Mouse (Mus musculus) intestine, embryonic 14.5 days (tissue): ENCODE measurements around the gene Rec114. TPM values are rescaled to one million over a fixed set of nuclear protein-coding genes. Genes with fewer than 3 reads are reported as not detected.

Experiments
- ATAC-seq: fragments of 200-750 bp; cut with Nextera tagmentation; replicated peaks from 2 replicates; pipeline ENCODE4 v1.8.0; 2017; ENCODE audit warnings: low read depth, moderate number of reproducible peaks, moderate TSS enrichment, moderate library complexity; ENCODE audit not compliant: low FRiP score, low TSS enrichment
- DNase-seq: peaks from one replicate; pipeline ENCODE4 v3.0.0-alpha.2; 2018; ENCODE audit warnings: low spot score
- H3K27ac ChIP-seq: fragments of 300-500 bp; sonication (generic); 2 replicates; pipeline ENCODE4 v1.5.1; 2014; ENCODE audit warnings: low read depth, mild to moderate bottlenecking, control low read depth
- H3K27me3 ChIP-seq: fragments of 300-500 bp; sonication (generic); replicated peaks from 2 replicates; pipeline ENCODE4 v1.6.1; 2014; ENCODE audit warnings: low read length, control low read depth; ENCODE audit not compliant: control insufficient read depth, insufficient read depth
- H3K36me3 ChIP-seq: fragments of 300-500 bp; sonication (generic); 2 replicates; pipeline ENCODE4 v1.6.1; 2014; ENCODE audit warnings: low read length, control low read depth; ENCODE audit not compliant: control insufficient read depth, insufficient read depth
- H3K4me1 ChIP-seq: fragments of 300-500 bp; sonication (generic); replicated peaks from 2 replicates; pipeline ENCODE4 v1.6.1; 2014; ENCODE audit warnings: low read length, control low read depth, mixed read lengths; ENCODE audit not compliant: control insufficient read depth, insufficient read depth
- H3K4me2 ChIP-seq: fragments of 300-500 bp; sonication (generic); 2 replicates; pipeline ENCODE4 v1.6.1; 2014; ENCODE audit warnings: low read length
- H3K4me3 ChIP-seq: fragments of 300-500 bp; sonication (generic); 2 replicates; pipeline ENCODE4 v1.5.1; 2014; ENCODE audit warnings: low read depth, low read length, control low read depth, mixed read lengths
- H3K9ac ChIP-seq: fragments of 300-500 bp; sonication (generic); 2 replicates; pipeline ENCODE4 v1.6.1; 2014; ENCODE audit warnings: mild to moderate bottlenecking, low read length
- H3K9me3 ChIP-seq: fragments of 300-500 bp; sonication (generic); 2 replicates; pipeline ENCODE4 v1.6.1; 2016; ENCODE audit warnings: low read length, control low read depth; ENCODE audit not compliant: control insufficient read depth
- WGBS: fragments of 180-500 bp; shearing (Covaris S2); extraction: QIAGEN DNeasy Blood & Tissue Kit; methylation state at CpG from one replicate; pipeline ENCODE4 v1.1.7; 2014; 5-methylcytosine and 5-hydroxymethylcytosine counted together
- polyA plus RNA-seq: library from polyadenylated mRNA; unstranded; fragments of >200 nt; fragmentation: Nextera tagmentation; extraction: Ambion mirVana; gene quantifications from 2 replicates; pipeline ENCODE4 v1.2.1, GENCODE M21; 2014

The Rec114 gene
- polyA plus RNA-seq, 1 experiment from 2014 or later, result 3.2 TPM

- H3K27me3 ChIP-seq, result no peaks in the 10 kb centered on the region
- no peak overlapping the region for H3K27ac ChIP-seq
- WGBS, result 47% methylated on average over 2 of the region's 2 CpGs
- no peaks in the 10 kb centered on the region for H3K4me1 ChIP-seq
- H3K4me2 ChIP-seq, result no peak overlapping the region
- ATAC-seq, result no peak
- no peak for DNase-seq
- H3K9me3 ChIP-seq, result no peaks in the 10 kb centered on the region
- H3K9ac ChIP-seq, result no peak overlapping the region
- no peaks in the 10 kb centered on the region for H3K36me3 ChIP-seq
- H3K4me3 ChIP-seq, result no peak overlapping the region
Measured at GRCm38 (mm10) chr9:58762086-58762485, 18.3 kb upstream of the Rec114 start.

- Histone ChIP-seq H3K27me3 (no peaks in the 10 kb centered on the region), H3K4me1 (no peaks in the 10 kb centered on the region), H3K4me3 (no peak overlapping the region), H3K27ac (no peak overlapping the region), H3K4me2 (no peak overlapping the region), H3K9me3 (no peaks in the 10 kb centered on the region), H3K36me3 (no peaks in the 10 kb centered on the region), H3K9ac (no peak overlapping the region)
- no peak for DNase-seq
- 85% methylated on average over 7 of the region's 7 CpGs for WGBS
- ATAC-seq, result no peak
Measured at GRCm38 (mm10) chr9:58758754-58759153, 15.0 kb upstream of the Rec114 start.

DNA sequence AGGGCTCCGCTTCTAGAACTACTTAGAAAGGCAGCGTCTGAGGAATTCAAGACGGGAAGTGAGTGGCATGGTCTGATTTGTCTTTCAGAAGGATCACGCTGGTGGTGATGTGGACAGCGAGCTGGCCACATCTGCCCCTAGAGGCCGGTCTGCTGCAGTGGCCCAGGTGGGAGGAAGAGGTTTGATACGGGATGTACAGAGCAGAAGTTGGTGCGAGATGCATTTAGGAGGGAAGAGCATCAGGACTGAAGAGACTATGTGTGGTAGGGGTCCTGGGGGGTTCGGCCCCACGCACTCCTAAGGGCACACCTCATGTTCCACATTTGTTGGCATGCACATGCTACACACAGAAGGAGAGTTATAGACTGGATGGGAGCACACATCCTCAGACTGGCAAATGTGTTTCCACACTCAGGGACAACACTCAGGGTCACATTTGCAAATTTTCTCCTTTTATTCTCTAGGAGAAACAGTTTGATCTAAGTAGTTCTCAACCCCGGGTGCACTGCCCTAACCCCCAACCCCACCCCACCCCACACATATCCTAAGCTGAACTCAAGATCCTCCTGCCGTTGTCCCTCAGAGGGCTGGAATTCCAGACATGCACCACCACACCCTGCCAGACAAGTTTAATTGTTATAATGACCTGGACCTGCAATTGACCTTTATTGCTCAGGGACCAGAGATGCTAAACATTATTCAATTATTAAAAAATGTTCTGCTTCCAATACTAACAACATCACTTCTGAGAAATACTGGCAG is 12.8 kb upstream of the Rec114 start:
- WGBS, result 70% methylated on average over 12 of the region's 12 CpGs
- no peaks in the 10 kb centered on the region for H3K27me3 ChIP-seq
- no peak overlapping the region for H3K4me2 ChIP-seq
- no peak for DNase-seq
- no peaks in the 10 kb centered on the region for H3K4me1 ChIP-seq
- H3K9me3 ChIP-seq, result no peaks in the 10 kb centered on the region
- no peak overlapping the region for H3K9ac ChIP-seq
- H3K36me3 ChIP-seq, result no peaks in the 10 kb centered on the region
- H3K4me3 ChIP-seq, result no peak overlapping the region
- ATAC-seq, result no peak
- no peak overlapping the region for H3K27ac ChIP-seq

GRCm38 (mm10) chr9:58753606-58754005 is 9.8 kb upstream of the Rec114 start:
- no peaks in the 10 kb centered on the region for H3K36me3 ChIP-seq
- no peaks in the 10 kb centered on the region for H3K9me3 ChIP-seq
- no peaks in the 10 kb centered on the region for H3K4me1 ChIP-seq
- no peak overlapping the region for H3K27ac ChIP-seq
- no peak overlapping the region for H3K4me2 ChIP-seq
- 82% methylated on average over 1 of the region's 1 CpGs for WGBS
- H3K9ac ChIP-seq, result no peak overlapping the region
- ATAC-seq (no peak), DNase-seq (no peak)
- H3K27me3 ChIP-seq, result no peaks in the 10 kb centered on the region
- no peak overlapping the region for H3K4me3 ChIP-seq

DNA sequence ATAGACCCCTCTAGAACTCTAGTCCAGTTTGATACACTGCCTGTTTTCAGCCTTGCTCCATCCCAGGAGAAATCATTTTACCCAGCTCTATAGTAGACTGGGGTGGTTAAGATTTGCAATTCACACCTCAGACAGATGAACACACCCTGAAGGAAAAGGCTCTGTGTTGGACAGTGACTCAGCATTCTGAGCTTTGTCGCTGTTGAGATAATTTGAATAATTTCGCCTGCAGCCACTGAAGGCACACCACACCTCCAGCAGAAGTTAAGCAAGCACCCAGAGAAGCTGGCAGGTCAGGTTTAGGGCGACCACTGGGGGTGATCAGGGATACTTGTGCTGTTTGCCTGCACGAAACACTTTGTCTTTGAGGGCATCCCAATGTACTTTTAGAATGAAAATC is 4.4 kb upstream of the Rec114 start:
- H3K9ac ChIP-seq, result no peak overlapping the region
- H3K36me3 ChIP-seq, result no peaks in the 10 kb centered on the region
- H3K9me3 ChIP-seq, result no peaks in the 10 kb centered on the region
- H3K4me2 ChIP-seq, result no peak overlapping the region
- H3K4me3 ChIP-seq, result no peak overlapping the region
- no peaks in the 10 kb centered on the region for H3K27me3 ChIP-seq
- ATAC-seq (no peak), DNase-seq (no peak)
- WGBS, result 63% methylated on average over 4 of the region's 4 CpGs
- no peak overlapping the region for H3K27ac ChIP-seq
- H3K4me1 ChIP-seq, result no peaks in the 10 kb centered on the region

DNA sequence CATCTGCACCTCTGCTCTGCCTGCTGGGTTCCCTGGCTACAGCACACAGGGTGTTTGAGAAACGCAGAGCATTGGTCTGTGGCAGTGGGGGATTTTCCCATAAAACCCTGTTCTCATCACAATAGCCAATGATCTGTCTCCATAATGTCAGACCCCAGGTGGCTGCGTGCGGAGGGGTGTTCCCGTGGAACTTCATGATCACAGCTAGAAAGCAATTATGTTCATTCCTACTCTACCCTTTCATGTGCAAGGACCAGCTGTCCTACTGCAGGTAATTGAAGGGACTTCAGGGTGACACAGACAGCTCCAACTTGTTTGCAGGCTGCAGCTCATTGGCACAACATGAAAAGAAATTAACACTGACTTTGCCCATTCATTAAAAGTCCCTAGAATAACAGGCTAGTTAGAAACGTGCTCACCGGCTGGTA is 3.6 kb upstream of the Rec114 start:
- no peaks in the 10 kb centered on the region for H3K4me1 ChIP-seq
- H3K4me3 ChIP-seq, result no peak overlapping the region
- H3K4me2 ChIP-seq, result no peak overlapping the region
- H3K9me3 ChIP-seq, result no peaks in the 10 kb centered on the region
- H3K27ac ChIP-seq, result no peak overlapping the region
- H3K9ac ChIP-seq, result no peak overlapping the region
- H3K36me3 ChIP-seq, result no peaks in the 10 kb centered on the region
- H3K27me3 ChIP-seq, result no peaks in the 10 kb centered on the region
- 50% methylated on average over 6 of the region's 6 CpGs for WGBS
- ATAC-seq (no peak), DNase-seq (no peak)

DNA sequence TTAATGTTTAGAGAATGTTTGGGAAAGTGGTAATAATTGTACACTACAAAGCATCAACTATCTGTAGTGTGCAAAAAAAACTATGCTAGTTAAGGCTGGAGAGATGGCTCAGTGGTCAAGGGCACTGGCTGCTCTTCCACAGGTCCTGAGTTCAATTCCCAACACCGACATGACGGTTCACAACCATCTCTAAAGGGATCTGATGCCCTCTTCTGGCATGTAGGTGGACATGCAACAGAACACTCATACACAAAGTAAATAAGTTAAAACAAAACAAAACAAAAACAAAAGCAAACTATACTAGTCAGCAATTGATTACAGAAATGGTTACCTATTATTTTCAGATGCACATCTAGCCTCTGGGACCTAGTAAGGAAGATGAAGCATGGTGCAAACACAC is 1.1 kb downstream of the Rec114 start:
- ATAC-seq (no peak), DNase-seq (no peak)
- H3K36me3 ChIP-seq, result no peaks in the 10 kb centered on the region

GRCm38 (mm10) chr9:58741369-58741768 is 2.4 kb downstream of the Rec114 start:
- 77% methylated on average over 20 of the region's 20 CpGs for WGBS
- H3K27me3 ChIP-seq, result no peaks in the 10 kb centered on the region
- no peaks in the 10 kb centered on the region for H3K36me3 ChIP-seq

More for the DNA sequence above, 1.1 kb downstream of the Rec114 start:
- Histone ChIP-seq H3K9ac (no peak overlapping the region), H3K9me3 (no peaks in the 10 kb centered on the region), H3K4me2 (no peak overlapping the region), H3K27ac (no peak overlapping the region), H3K27me3 (no peaks in the 10 kb centered on the region), H3K4me3 (no peak overlapping the region), H3K4me1 (no peaks in the 10 kb centered on the region)
- WGBS, result 87% methylated on average over 2 of the region's 2 CpGs

DNA sequence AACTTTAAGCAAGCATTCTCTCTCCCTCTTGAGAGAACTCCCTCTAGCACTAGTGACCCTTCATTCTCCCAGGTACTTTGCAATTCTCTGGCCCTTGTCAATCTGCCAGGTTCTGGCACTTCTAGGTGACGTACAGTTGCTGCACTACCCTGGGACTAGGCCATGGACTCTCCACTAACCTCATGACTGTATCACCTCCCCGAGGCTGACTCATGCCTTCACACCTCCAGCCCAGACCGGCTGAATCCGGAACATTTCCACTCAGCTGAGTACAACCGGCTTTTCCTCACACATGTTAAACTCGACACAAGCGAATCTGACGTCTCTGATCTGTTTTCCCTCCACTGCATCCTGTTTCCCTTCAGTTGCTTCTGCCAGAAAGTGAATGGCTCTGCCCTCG is 4.0 kb downstream of the Rec114 start:
- no peak for ATAC-seq
- Histone ChIP-seq H3K9me3 (no peaks in the 10 kb centered on the region), H3K27ac (no peak overlapping the region), H3K36me3 (no peaks in the 10 kb centered on the region), H3K9ac (no peak overlapping the region), H3K27me3 (no peaks in the 10 kb centered on the region), H3K4me2 (no peak overlapping the region), H3K4me3 (no peak overlapping the region), H3K4me1 (no peaks in the 10 kb centered on the region)
- WGBS, result 48% methylated on average over 9 of the region's 9 CpGs
- DNase-seq, result no peak

More at GRCm38 (mm10) chr9:58741369-58741768, 2.4 kb downstream of the Rec114 start:
- H3K27ac ChIP-seq, result no peak overlapping the region
- ATAC-seq (no peak), DNase-seq (no peak)
- no peaks in the 10 kb centered on the region for H3K4me1 ChIP-seq
- H3K4me3 ChIP-seq, result no peak overlapping the region
- no peak overlapping the region for H3K4me2 ChIP-seq
- no peaks in the 10 kb centered on the region for H3K9me3 ChIP-seq
- H3K9ac ChIP-seq, result no peak overlapping the region
